Mouse (Mus musculus): ENCODE data around the gene Morc3.
A peak's percentile ranks its signal among the peaks of the same experiment; 100 is the strongest.
"Not testable (repeated sequence)": the region's sequence is repeated elsewhere in the genome, so short reads cannot be mapped to it uniquely, and the experiment has no call there.

Gene Morc3

GRCm38 (mm10) chr16:93819325-93819696, 12.6 kb upstream of the Morc3 start:
- no peak for DNase-seq (ENCODE audit: low spot score in 2 of 2)

- no peak for DNase-seq (ENCODE audit: low spot score in 2 of 2)
These were observed 11.9 kb upstream of the Morc3 start for GRCm38 (mm10) chr16:93820040-93820439.

- no peak for DNase-seq (ENCODE audit: low spot score in 2 of 2)
These were observed 10.2 kb upstream of the Morc3 start for GRCm38 (mm10) chr16:93821706-93822105.

- DNase-seq (ENCODE audit: low spot score in 2 of 2): not testable (repeated sequence)
These were observed 9.3 kb upstream of the Morc3 start for GRCm38 (mm10) chr16:93822433-93823225.

GRCm38 (mm10) chr16:93824799-93825198, 7.1 kb upstream of the Morc3 start:
- DNase-seq (ENCODE audit: low spot score in 2 of 2): no peak

- DNase-seq (ENCODE audit: low spot score in 2 of 2): no peak
These were observed 6.5 kb upstream of the Morc3 start for GRCm38 (mm10) chr16:93825463-93825862.

GRCm38 (mm10) chr16:93826054-93826453, 5.9 kb upstream of the Morc3 start:
- no peak for DNase-seq (ENCODE audit: low spot score in 2 of 2)

GRCm38 (mm10) chr16:93826478-93826877, 5.4 kb upstream of the Morc3 start:
- DNase-seq (ENCODE audit: low spot score in 2 of 2): not testable (repeated sequence)

- DNase-seq (ENCODE audit: low spot score in 2 of 2): no peak
These were observed 5.0 kb upstream of the Morc3 start for GRCm38 (mm10) chr16:93826909-93827308.

GRCm38 (mm10) chr16:93829526-93829925, 2.4 kb upstream of the Morc3 start:
- no peak for DNase-seq (ENCODE audit: low spot score in 2 of 2)

GRCm38 (mm10) chr16:93830071-93830470, 1.9 kb upstream of the Morc3 start:
- no peak for DNase-seq (ENCODE audit: low spot score in 2 of 2)

- DNase-seq (ENCODE audit: low spot score in 2 of 2): no peak
These were observed 1.0 kb upstream of the Morc3 start for GRCm38 (mm10) chr16:93830916-93831315.

GRCm38 (mm10) chr16:93832451-93833276, 743 bp downstream of the Morc3 start:
- DNase-seq (ENCODE audit: low spot score in 2 of 2): peak in 1 of 2 experiments; percentile 30

- DNase-seq (ENCODE audit: low spot score in 2 of 2): no peak
These were observed 1.6 kb downstream of the Morc3 start for GRCm38 (mm10) chr16:93833551-93833950.

- no peak for DNase-seq (ENCODE audit: low spot score in 2 of 2)
These were observed 2.2 kb downstream of the Morc3 start for GRCm38 (mm10) chr16:93834076-93834475.

- DNase-seq (ENCODE audit: low spot score in 2 of 2): no peak
These were observed 7.1 kb downstream of the Morc3 start for GRCm38 (mm10) chr16:93839049-93839448.

- no peak for DNase-seq (ENCODE audit: low spot score in 2 of 2)
These were observed 18.6 kb downstream of the Morc3 start for GRCm38 (mm10) chr16:93850527-93850926.

- no peak for DNase-seq (ENCODE audit: low spot score in 2 of 2)
These were observed 28.0 kb downstream of the Morc3 start for GRCm38 (mm10) chr16:93859967-93860366.

GRCm38 (mm10) chr16:93860686-93861085, 28.8 kb downstream of the Morc3 start:
- DNase-seq (ENCODE audit: low spot score in 2 of 2): no peak

- DNase-seq (ENCODE audit: low spot score in 2 of 2): no peak
These were observed 42.9 kb downstream of the Morc3 start for GRCm38 (mm10) chr16:93874841-93875240.

- DNase-seq (ENCODE audit: low spot score in 2 of 2): no peak
These were observed 45.9 kb downstream of the Morc3 start for GRCm38 (mm10) chr16:93877612-93878380.

GRCm38 (mm10) chr16:93883423-93884085, 51.6 kb downstream of the Morc3 start, which contains the start of gene Chaf1b:
Gene Chaf1b (plus strand): TSS chr16:93883901.
- DNase-seq (ENCODE audit: low spot score in 2 of 2): peak; percentile 79 to 89

Data from frontal cortex, postnatal 25 days (tissue).